Mouse (Mus musculus) spleen, postnatal 0 days (tissue): Measurements from ENCODE around the gene Tctn3. TPM values are rescaled to one million over a fixed set of nuclear protein-coding genes. Genes with fewer than 3 reads are reported as not detected.

ENCODE experiments used
- polyA plus RNA-seq: library from polyadenylated mRNA; unstranded; fragments of >200 nt; fragmentation: Nextera tagmentation; extraction: Ambion mirVana; gene quantifications from 2 replicates; pipeline ENCODE4 v1.2.1, GENCODE M21; 2015

Gene Tctn3
- polyA plus RNA-seq: 3.7 and 4.4 TPM in 2 replicates

GRCm38 (mm10) chr19:40611830-40612506, at the start of gene Tctn3, which contains the start of gene Entpd1:
Tctn3 (minus strand) TSS chr19:40612233.
Entpd1 (plus strand) TSS chr19:40612366.

GRCm38 (mm10) chr19:40588293-40588654, 23.8 kb downstream of the Tctn3 start, which contains the start of gene Aldh18a1:
Aldh18a1 (minus strand) TSS chr19:40588463.

Other genes starting within 250 kb of the Tctn3 start
- 55.0 and 55.1 TPM in 2 replicates for gene Sorbs1, start 98.5 kb downstream of the Tctn3 start, polyA plus RNA-seq
- 33.3 and 34.2 TPM in 2 replicates for gene Aldh18a1, start 23.8 kb downstream of the Tctn3 start, polyA plus RNA-seq
- gene Entpd1, start 133 bp upstream of the Tctn3 start, polyA plus RNA-seq: 6.6 and 10.2 TPM in 2 replicates
- gene Cc2d2b, start 136.5 kb upstream of the Tctn3 start, polyA plus RNA-seq: 0.97 and 1.1 TPM in 2 replicates
- gene Ccnj, start 219.0 kb upstream of the Tctn3 start, polyA plus RNA-seq: 4.3 and 4.9 TPM in 2 replicates